Mouse (Mus musculus) megakaryocyte, embryonic 14.5 days (primary cell): ENCODE measurements around the gene Cldn11.
"Not testable (repeated sequence)": the region's sequence is repeated elsewhere in the genome, so short reads cannot be mapped to it uniquely, and the experiment has no call there.

Experiments used
- FLI1 ChIP-seq: IDR thresholded peaks from 2 replicates; pipeline ENCODE4 v1.6.1; 2012; ENCODE audit warnings: low read length, inconsistent platforms, mixed read lengths
- GATA1 ChIP-seq: IDR thresholded peaks from 3 replicates; pipeline ENCODE4 v1.6.1; 2012; ENCODE audit warnings: mixed read lengths, low read length, inconsistent platforms, borderline replicate concordance

DNA sequence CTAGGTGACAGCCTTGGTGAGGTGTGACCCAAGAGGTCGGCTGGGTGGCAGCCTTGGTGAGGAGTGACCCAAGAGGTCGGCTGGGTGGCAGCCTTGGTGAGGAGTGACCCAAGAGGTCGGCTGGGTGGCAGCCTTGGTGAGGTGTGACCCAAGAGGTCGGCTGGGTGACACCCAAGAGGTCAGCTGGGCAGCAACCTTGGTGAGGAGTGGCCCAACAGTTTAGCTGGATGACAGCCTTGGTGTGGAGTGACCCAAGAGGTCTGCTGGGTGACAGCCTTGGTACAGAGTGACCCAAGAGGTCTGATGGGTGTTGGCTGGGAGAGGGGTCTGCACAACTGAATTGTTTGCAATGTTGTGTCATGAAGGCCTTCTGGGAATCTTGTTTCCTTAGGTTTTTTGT is 13.1 kb upstream of the Cldn11 start:
- not testable (repeated sequence) for TF ChIP-seq GATA1, FLI1
